In the genomic region with DNA sequence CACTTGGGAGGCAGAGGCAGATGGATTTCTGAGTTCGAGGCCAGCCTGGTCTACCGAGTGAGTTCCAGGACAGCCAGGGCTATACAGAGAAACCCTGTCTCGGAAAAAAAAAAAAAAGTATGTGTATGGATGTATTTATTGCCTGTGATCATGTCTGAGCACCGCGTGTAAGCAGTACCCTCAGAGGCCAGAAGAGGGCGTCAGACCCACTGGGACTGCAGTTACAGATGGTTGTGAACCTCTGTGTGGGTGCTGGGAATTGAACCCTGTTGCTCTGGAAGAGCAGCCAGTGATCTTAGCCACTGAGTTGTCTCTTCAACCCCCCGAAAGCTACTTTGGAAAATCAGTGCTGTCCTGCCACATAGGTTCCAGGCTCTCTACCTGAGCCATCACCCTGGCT, we compare ENCODE assay signal across 22 mouse cellular contexts. TPM values are rescaled to one million over a fixed set of nuclear protein-coding genes. Genes with fewer than 3 reads are reported as not detected.
A peak's percentile ranks its signal among the peaks of the same experiment; 100 is the strongest.
DNase-seq lines count a peak whose midpoint lies in the region; ATAC-seq and TF ChIP-seq lines count a peak whose summit lies in the region.
"Had no signal": no experiment of that assay in that cellular context is flagged by ENCODE, and none has a peak within 500 bp of the region (broad histone marks: within the 10 kb centered on the region; RNA-seq: fewer than 3 reads in every experiment).

No protein-coding gene starts in this region.

- no peaks in the 10 kb centered on the region for H3K27me3 ChIP-seq in kidney, adult 2 months (replicated peaks; ENCODE audit: control insufficient read depth, insufficient read depth, low read length)
- H3K27me3 ChIP-seq in liver, postnatal 0 days (ENCODE audit: insufficient read depth, low read length) = no peaks in the 10 kb centered on the region
- no peaks in the 10 kb centered on the region for H3K27me3 ChIP-seq in liver, embryonic 11.5 days (replicated peaks; ENCODE audit: control insufficient read depth, insufficient read depth, low read length)
- H3K27me3 ChIP-seq in E14TG2a.4 (ENCODE audit: insufficient read depth, low read length) = no peaks in the 10 kb centered on the region
- no peaks in the 10 kb centered on the region for H3K27me3 ChIP-seq in ES-Bruce4 (ENCODE audit: control insufficient read depth, insufficient read depth, low read length, poor library complexity, severe bottlenecking)
- H3K27me3 ChIP-seq: embryonic facial prominence, embryonic 12.5 days; forebrain, embryonic 15.5 days; heart, embryonic 15.5 days; liver, embryonic 13.5 days; midbrain, embryonic 13.5 days had no signal

- H3K4me1 ChIP-seq in kidney, adult 2 months (ENCODE audit: control insufficient read depth, insufficient read depth, low read length) = peaks cover 3% of the 10 kb centered on the region; the same call in 1 of the 2 replicates
- H3K4me1 ChIP-seq in liver, postnatal 0 days (ENCODE audit: insufficient read depth) = peaks cover 41% of the 10 kb centered on the region
- peaks cover 37% of the 10 kb centered on the region for H3K4me1 ChIP-seq in liver, embryonic 11.5 days (replicated peaks; ENCODE audit: control insufficient read depth, insufficient read depth, low read length)
- H3K4me1 ChIP-seq in E14TG2a.4 (replicated peaks; ENCODE audit: low read depth, low read length) (peaks cover 46% of the 10 kb centered on the region), ES-Bruce4 (ENCODE audit: control insufficient read depth, insufficient read depth, low read length) (peaks cover 3% of the 10 kb centered on the region)

- no peak overlapping the region for H3K4me3 ChIP-seq in kidney, adult 2 months (ENCODE audit: insufficient read depth, low read depth, low read length)
- H3K4me3 ChIP-seq in liver, postnatal 0 days (ENCODE audit: low read depth, low read length) = no peak overlapping the region
- no peak overlapping the region for H3K4me3 ChIP-seq in liver, embryonic 11.5 days (ENCODE audit: low read depth, low read length)
- H3K4me3 ChIP-seq in E14TG2a.4 (replicated peaks; ENCODE audit: low read length) = no peak overlapping the region
- H3K4me3 ChIP-seq in ES-Bruce4 (ENCODE audit: low read depth, low read length) = no peak overlapping the region
- H3K4me3 ChIP-seq: embryonic facial prominence, embryonic 12.5 days; forebrain, embryonic 15.5 days; heart, embryonic 10.5 days; heart, embryonic 15.5 days; liver, embryonic 13.5 days; midbrain, embryonic 13.5 days had no signal

- no peak overlapping the region for H3K9ac ChIP-seq in liver, postnatal 0 days (replicated peaks)
- H3K9ac ChIP-seq in liver, embryonic 11.5 days (ENCODE audit: low read depth, low read length) = no peak overlapping the region
- H3K9ac ChIP-seq in ES-Bruce4 (ENCODE audit: low read depth, poor library complexity, severe bottlenecking) = no peak overlapping the region
- H3K9ac ChIP-seq: embryonic facial prominence, embryonic 12.5 days; forebrain, embryonic 15.5 days; heart, embryonic 15.5 days; liver, embryonic 13.5 days; midbrain, embryonic 13.5 days had no signal

- H3K4me2 ChIP-seq in liver, postnatal 0 days (ENCODE audit: low read depth, low read length) = no peak overlapping the region
- no peak overlapping the region for H3K4me2 ChIP-seq in liver, embryonic 11.5 days
- H3K4me2 ChIP-seq: embryonic facial prominence, embryonic 12.5 days; forebrain, embryonic 15.5 days; heart, embryonic 15.5 days; liver, embryonic 13.5 days; midbrain, embryonic 13.5 days had no signal

- TF ChIP-seq CTCF in kidney, adult 2 months (conservative IDR thresholded peaks at IDR 0.05; ENCODE audit: insufficient read depth, insufficient read length, low read depth, low read length) = 0 out of 2 replicates have a peak, but pooled peaks have one; percentile 9
- TF ChIP-seq CTCF in liver, postnatal 0 days (IDR thresholded peaks at IDR 0.05; ENCODE audit: low read depth) = peak; percentile 39
- TF ChIP-seq CTCF in E14TG2a.4 (conservative IDR thresholded peaks at IDR 0.05; ENCODE audit: low read length) (peak; percentile 14; the same call in 1 of the 2 replicates), ES-Bruce4 (IDR thresholded peaks at IDR 0.05; ENCODE audit: low read depth, low read length) (peak; percentile 61)

- H3K27ac ChIP-seq in kidney, adult 2 months (ENCODE audit: insufficient read depth, low read depth, low read length) = no peak overlapping the region
- no peak overlapping the region for H3K27ac ChIP-seq in liver, postnatal 0 days (ENCODE audit: low read depth)
- H3K27ac ChIP-seq in liver, embryonic 11.5 days (ENCODE audit: low read depth, low read length) = no peak overlapping the region
- no peak overlapping the region for H3K27ac ChIP-seq in ES-Bruce4 (ENCODE audit: insufficient read depth, low read length)
- H3K27ac ChIP-seq: embryonic facial prominence, embryonic 12.5 days; forebrain, embryonic 15.5 days; heart, embryonic 10.5 days; liver, embryonic 13.5 days; macrophage; midbrain, embryonic 13.5 days had no signal

- no peak for TF ChIP-seq POLR2A in kidney, adult 2 months (IDR thresholded peaks at IDR 0.05; ENCODE audit: low read depth, low read length)
- no peak for TF ChIP-seq POLR2A in ES-Bruce4 (IDR thresholded peaks at IDR 0.05; ENCODE audit: insufficient read depth, low read length)

- ATAC-seq in liver, postnatal 0 days = no peak
- no peak for ATAC-seq in liver, embryonic 11.5 days (replicated peaks; ENCODE audit: low FRiP score)
- ATAC-seq: forebrain, embryonic 15.5 days; midbrain, embryonic 13.5 days had no signal

- 92% methylated on average over 7 of the region's 7 CpGs for WGBS in kidney, adult 2 months
- 85% methylated on average over 7 of the region's 7 CpGs for WGBS in liver, postnatal 0 days (ENCODE audit: insufficient replicate concordance)
- 87% methylated on average over 7 of the region's 7 CpGs for WGBS in liver, embryonic 11.5 days

- H3K9me3 ChIP-seq in liver, postnatal 0 days (ENCODE audit: low read length) = no peaks in the 10 kb centered on the region
- H3K9me3 ChIP-seq in liver, embryonic 11.5 days (ENCODE audit: control insufficient read depth, low read length) = no peaks in the 10 kb centered on the region
- no peaks in the 10 kb centered on the region for H3K9me3 ChIP-seq in E14TG2a.4 (ENCODE audit: low read length)
- no peaks in the 10 kb centered on the region for H3K9me3 ChIP-seq in ES-Bruce4 (replicated peaks; ENCODE audit: control insufficient read depth, insufficient read depth, low read length, poor library complexity, severe bottlenecking)
- H3K9me3 ChIP-seq: embryonic facial prominence, embryonic 12.5 days; forebrain, embryonic 15.5 days; heart, embryonic 10.5 days; heart, embryonic 15.5 days; liver, embryonic 13.5 days; midbrain, embryonic 13.5 days had no signal

- H3K36me3 ChIP-seq in kidney, adult 2 months (ENCODE audit: control insufficient read depth, insufficient read depth, low read length) = no peaks in the 10 kb centered on the region
- no peaks in the 10 kb centered on the region for H3K36me3 ChIP-seq in liver, postnatal 0 days (replicated peaks; ENCODE audit: insufficient read depth, low read length)
- no peaks in the 10 kb centered on the region for H3K36me3 ChIP-seq in liver, embryonic 11.5 days (ENCODE audit: control insufficient read depth, insufficient read depth, low read length)
- H3K36me3 ChIP-seq in E14TG2a.4 (ENCODE audit: insufficient read depth, low read length) (no peaks in the 10 kb centered on the region), ES-Bruce4 (ENCODE audit: control insufficient read depth, insufficient read depth, low read length, poor library complexity, severe bottlenecking) (no peaks in the 10 kb centered on the region)
- H3K36me3 ChIP-seq: embryonic facial prominence, embryonic 12.5 days; forebrain, embryonic 15.5 days; heart, embryonic 10.5 days; heart, embryonic 15.5 days; liver, embryonic 13.5 days; midbrain, embryonic 13.5 days had no signal

- no peak for DNase-seq in kidney, adult 2 months
- DNase-seq in kidney, adult 18-20 months = no peak
- DNase-seq in liver, postnatal 0 days = no peak
- DNase-seq in liver, embryonic 11.5 days (ENCODE audit: low spot score) = no peak
- DNase-seq in thymus, postnatal 14 days = no peak
- DNase-seq in urinary bladder, adult 2 months (ENCODE audit: low spot score) = no peak
- DNase-seq: adrenal gland, postnatal 14 days; cerebellum, adult 11-12 months; cerebellum, adult 9-11 months; embryo, embryonic 11 days; kidney, adult 11 months; liver, embryonic 13.5 days; right cerebral cortex, adult 18-20 months; spleen, adult 18-20 months had no signal

- TF ChIP-seq EP300 in liver, postnatal 0 days (IDR thresholded peaks at IDR 0.05; ENCODE audit: low read depth) = no peak
- no peak for TF ChIP-seq EP300 in ES-Bruce4 (IDR thresholded peaks at IDR 0.05; ENCODE audit: insufficient read depth, low read depth, low read length)

RNA-seq across cellular contexts. Expression of gene Clic4, which starts 11.3 kb away (rescaled TPM):
- 86.6 and 91.1 TPM in 2 replicates for polyA plus RNA-seq in kidney, adult 2 months (2012; rRNA removed)
- 52.2 and 64.6 TPM in 2 replicates for polyA plus RNA-seq in liver, postnatal 0 days (2015; fragmentation: Nextera tagmentation; extraction: Ambion mirVana)
- 149 and 176 TPM in 2 replicates for polyA plus RNA-seq in liver, embryonic 11.5 days (2014; fragmentation: Nextera tagmentation; extraction: Ambion mirVana)
- polyA plus RNA-seq in ES-Bruce4 (2011; ENCODE audit: insufficient read depth, insufficient read length, low read depth, missing spikeins) = 151 TPM in 2 replicates
- 151 and 185 TPM in 2 replicates for polyA plus RNA-seq in urinary bladder, adult 2 months (2012; rRNA removed)

Comparison
In these comparisons a context has a peak if more than half of its experiments do, and no peak if none do; other contexts are left out.
1. CTCF ChIP-seq: peak in every context shown above with its lines; median percentile 61 in ES-Bruce4; 39 in liver, postnatal 0 days; 14 in E14TG2a.4; 9 in kidney, adult 2 months.